Mouse (Mus musculus) small intestine, adult 2 months (tissue): ENCODE measurements around the gene Sfi1. TPM values are rescaled to one million over a fixed set of nuclear protein-coding genes. Genes with fewer than 3 reads are reported as not detected.
"Not testable (repeated sequence)": the region's sequence is repeated elsewhere in the genome, so short reads cannot be mapped to it uniquely, and the experiment has no call there.

ENCODE experiments used
- H3K27ac ChIP-seq: fragments of 200-500 bp; 2 replicates; pipeline ENCODE4 v1.5.1; 2012; ENCODE audit warnings: low read depth, low read length, control low read depth, inconsistent platforms; ENCODE audit not compliant: insufficient read depth
- H3K27me3 ChIP-seq: fragments of 200-500 bp; 2 replicates; pipeline ENCODE4 v1.6.1; 2012; ENCODE audit warnings: mild to moderate bottlenecking, moderate library complexity, low read length, inconsistent platforms; ENCODE audit not compliant: control insufficient read depth, insufficient read depth
- H3K36me3 ChIP-seq: fragments of 200-500 bp; 2 replicates; pipeline ENCODE4 v1.6.1; 2012; ENCODE audit warnings: mild to moderate bottlenecking, low read length, control low read depth, inconsistent platforms; ENCODE audit not compliant: control insufficient read depth, insufficient read depth
- H3K4me1 ChIP-seq: fragments of 200-500 bp; 2 replicates; pipeline ENCODE4 v1.6.1; 2012; ENCODE audit warnings: low read length, inconsistent platforms, mixed read lengths; ENCODE audit not compliant: control insufficient read depth, insufficient read depth, insufficient read length
- H3K4me3 ChIP-seq: fragments of 200-500 bp; 2 replicates; pipeline ENCODE4 v1.5.1; 2012; ENCODE audit warnings: low read depth, mild to moderate bottlenecking, control low read depth, inconsistent platforms, low read length, moderate library complexity
- WGBS: fragments of 180-500 bp; shearing (Covaris S2); methylation state at CpG from one replicate; pipeline ENCODE4 v1.1.7; 2018; 5-methylcytosine and 5-hydroxymethylcytosine counted together
- polyA plus RNA-seq: library from polyadenylated mRNA; depleted of rRNA; stranded (reverse); fragments of >200 nt; gene quantifications from 2 replicates; pipeline ENCODE4 v1.2.3, GENCODE M21; 2012

Gene Sfi1
- polyA plus RNA-seq, 1 experiment = 21.2 TPM

DNA sequence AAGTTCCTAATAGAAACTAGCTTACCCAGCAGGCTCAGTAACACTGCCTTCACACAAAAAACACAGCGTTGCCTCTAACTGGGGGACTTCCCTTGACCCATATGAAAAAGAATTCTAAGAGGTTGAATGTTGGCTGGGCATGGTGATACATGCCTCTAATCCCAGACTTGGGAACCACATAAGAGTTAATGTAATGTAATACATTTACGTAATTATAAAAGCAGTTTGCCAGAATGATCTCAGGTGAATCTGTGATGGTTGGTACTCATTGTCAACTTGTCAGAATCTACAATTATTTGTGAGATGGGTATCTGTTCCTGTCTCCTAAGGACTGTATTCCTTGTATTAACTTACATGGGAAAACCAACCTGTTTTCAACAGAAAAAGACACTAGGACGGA lies 36.3 kb downstream of the Sfi1 start:
- H3K36me3 ChIP-seq, H3K4me1 ChIP-seq, H3K4me3 ChIP-seq, H3K27ac ChIP-seq, H3K27me3 ChIP-seq: not testable (repeated sequence)
- 96% methylated on average over 3 of the region's 3 CpGs for WGBS

DNA sequence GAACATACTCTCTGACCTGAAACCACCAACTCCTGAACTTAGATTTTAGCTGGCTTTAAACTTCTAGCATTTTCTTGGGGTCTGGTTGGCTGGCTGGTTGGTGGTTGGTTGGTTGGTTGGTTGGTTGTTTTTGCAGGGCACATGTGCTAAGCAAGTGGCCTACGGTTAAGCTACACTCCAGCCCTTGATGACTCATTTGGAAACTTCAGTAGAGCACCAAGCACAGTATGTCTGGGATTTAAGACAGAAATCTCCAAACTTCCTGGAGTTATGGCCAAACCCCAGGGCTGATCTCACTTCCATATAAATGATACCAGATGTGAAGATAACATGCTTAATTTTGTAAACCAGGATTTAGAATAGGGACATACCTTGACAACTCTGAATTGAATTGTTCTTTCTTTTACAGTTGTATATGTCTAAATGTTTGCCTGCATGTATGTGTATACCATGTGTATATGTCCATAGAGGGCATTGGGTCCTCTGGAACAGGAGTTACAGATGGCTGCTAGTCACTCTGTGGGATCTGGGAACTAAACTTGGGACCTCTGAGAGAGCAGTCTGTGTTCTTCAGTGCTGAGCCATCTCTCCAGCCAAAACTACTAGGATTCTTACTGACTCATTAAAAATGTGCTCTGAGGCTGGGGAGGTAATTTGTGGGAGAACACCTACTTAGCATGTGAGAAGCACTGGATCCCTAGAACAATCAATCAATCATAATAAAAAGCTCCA lies 39.4 kb downstream of the Sfi1 start:
- H3K27ac ChIP-seq, H3K27me3 ChIP-seq, H3K4me1 ChIP-seq, H3K4me3 ChIP-seq, H3K36me3 ChIP-seq: not testable (repeated sequence)
- 59% methylated on average over 1 of the region's 1 CpGs for WGBS

DNA sequence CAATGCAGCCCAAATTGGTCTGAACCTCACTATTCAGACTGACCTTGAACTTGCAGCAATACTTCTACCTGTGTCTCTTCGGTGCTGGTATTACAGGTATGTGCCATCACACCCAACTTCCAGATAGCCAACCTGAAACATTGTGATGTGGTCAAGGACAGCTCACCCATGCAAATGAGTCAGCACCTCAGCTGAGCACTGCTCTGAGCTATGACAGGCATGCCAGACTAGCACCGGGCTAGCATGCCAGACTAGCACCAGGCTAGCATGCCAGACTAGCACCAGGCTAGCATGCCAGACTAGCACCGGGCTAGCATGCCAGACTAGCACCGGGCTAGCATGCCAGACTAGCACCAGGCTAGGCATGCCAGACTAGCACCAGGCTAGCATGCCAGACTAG lies 41.9 kb downstream of the Sfi1 start:
- H3K27me3 ChIP-seq, H3K36me3 ChIP-seq, H3K4me1 ChIP-seq, H3K4me3 ChIP-seq, H3K27ac ChIP-seq: not testable (repeated sequence)
- 91% methylated on average over 4 of the region's 4 CpGs for WGBS

DNA sequence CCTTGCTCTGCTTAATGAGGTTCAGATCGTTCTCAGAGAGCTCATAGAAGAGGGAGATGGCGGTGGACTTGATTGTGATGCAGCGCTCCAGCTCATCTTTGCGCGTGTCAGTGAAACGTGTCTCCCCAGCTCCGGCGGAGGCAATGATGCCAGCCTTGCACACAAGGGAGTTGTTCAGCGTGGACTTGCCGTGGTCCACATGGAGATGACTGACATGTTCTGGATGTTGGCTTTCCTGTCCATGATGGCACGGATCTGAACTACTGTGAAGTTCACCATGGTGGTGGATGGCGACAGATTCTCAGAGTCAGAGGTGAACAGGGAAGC lies 42.6 kb downstream of the Sfi1 start:
- not testable (repeated sequence) for H3K4me1 ChIP-seq, H3K27me3 ChIP-seq, H3K4me3 ChIP-seq, H3K36me3 ChIP-seq, H3K27ac ChIP-seq
- 98% methylated on average over 12 of the region's 12 CpGs for WGBS

DNA sequence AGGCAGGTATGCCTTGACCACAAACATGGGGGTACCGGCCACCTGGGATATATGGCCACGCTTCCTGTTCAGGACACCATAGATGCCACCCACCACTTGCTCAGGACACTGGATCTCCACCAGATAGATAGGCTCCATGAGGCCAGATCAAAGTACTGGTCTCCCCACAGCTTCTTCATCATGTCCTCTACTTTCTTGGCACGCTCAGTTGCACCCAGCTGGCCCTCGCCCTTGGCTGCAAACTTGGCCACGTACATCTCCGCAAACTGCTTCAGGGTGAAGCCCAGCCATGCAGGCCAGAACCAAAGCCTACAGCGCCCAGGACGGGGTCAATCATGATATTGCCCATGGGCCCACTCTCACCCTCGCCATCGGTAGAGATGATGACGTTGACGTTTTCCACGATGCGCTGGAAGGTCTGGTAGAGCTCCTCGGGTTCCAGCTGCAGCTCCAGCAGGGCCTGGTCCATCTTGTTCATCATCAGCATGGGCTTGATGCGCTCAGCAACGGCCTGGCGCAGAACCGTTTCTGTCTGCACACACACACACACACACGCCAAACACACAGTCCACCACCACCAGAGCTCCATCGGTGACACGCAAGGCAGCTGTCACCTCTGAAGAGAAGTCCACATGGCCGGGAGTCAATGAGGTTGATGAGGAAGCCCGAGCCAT lies 43.1 kb downstream of the Sfi1 start:
- not testable (repeated sequence) for H3K36me3 ChIP-seq, H3K4me3 ChIP-seq, H3K27me3 ChIP-seq, H3K27ac ChIP-seq, H3K4me1 ChIP-seq
- WGBS = 96% methylated on average over 24 of the region's 24 CpGs

DNA sequence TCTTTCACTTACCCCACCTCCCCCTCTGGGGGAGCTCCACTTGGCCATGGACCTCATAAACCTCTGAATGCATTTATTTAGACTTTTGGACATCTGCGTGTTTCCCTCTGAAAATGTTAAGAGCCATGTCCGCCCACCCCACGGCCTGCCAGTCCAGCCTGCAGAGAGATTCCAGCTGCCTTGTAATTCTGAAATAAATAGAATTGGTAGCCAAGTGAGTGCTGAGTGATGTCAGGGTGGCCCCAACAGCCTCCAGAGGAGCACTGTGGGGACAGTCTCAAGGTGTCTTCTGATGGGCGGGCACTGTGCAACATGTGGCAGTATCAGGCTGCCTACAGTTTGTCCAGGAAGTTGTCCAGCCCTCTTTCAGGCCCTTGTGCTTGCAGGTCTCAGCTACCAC lies 43.8 kb downstream of the Sfi1 start:
- not testable (repeated sequence) for H3K36me3 ChIP-seq, H3K27me3 ChIP-seq, H3K4me3 ChIP-seq, H3K4me1 ChIP-seq, H3K27ac ChIP-seq
- 90% methylated on average over 4 of the region's 4 CpGs for WGBS

DNA sequence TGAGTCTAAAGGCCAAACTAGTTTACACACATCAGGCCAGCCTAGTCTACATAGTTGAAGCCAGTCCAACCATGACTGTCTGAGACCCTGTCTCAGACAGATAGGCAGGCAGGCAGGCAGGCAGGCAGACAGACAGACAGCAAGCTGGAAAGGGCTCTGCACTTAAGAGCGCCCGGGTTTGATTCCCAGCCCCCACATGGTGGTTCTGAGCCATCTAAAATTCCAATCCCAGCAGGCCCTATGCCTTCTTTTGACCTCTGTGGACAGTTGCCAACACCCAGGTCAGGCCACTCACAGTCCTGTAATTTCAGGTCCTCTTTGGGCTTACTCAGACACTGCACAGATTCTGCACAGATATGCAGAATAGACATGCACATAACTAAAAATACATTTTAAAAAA lies 46.5 kb downstream of the Sfi1 start:
- not testable (repeated sequence) for H3K4me3 ChIP-seq
- WGBS = 94% methylated on average over 2 of the region's 2 CpGs

DNA sequence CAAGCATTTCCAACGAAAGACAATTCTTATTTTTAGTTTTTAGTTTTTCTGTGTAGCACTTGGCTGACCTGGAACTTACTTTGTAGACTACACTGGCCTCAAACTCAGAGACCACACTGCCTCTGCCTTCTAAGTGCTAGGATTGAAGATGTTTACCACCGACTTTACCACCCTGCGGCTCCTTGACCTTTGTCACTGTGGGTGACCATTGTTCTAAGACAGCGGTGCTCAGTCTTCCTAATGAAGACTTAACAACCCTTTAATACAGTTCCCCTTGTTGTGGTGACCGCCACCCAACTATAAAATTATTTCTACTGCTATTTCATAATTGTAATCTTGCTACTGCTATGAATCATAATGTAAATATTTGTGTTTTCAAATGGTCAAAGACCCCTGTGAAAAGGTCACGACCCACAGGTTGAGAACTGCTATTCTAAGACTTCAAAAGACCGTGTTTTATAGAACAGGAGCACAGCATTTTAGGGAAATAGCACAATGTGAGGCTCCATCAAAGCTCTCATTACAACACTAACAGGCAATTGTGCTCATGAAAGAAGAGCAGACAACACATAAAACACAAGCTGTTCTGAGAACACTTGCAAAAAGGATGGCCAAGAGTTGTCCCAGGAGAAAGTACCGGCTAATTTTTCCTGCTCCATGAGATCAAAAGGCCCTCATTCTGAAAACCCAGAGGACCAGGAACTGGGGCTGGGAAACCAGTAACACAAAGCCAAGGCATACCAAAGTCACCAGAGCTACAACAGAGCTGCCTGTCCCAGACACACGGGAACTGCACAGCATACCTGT lies 47.7 kb downstream of the Sfi1 start:
- H3K36me3 ChIP-seq, H3K27me3 ChIP-seq, H3K4me1 ChIP-seq, H3K27ac ChIP-seq, H3K4me3 ChIP-seq: not testable (repeated sequence)
- WGBS = 49% methylated on average over 9 of the region's 9 CpGs

More for the DNA sequence above, 46.5 kb downstream of the Sfi1 start:
- not testable (repeated sequence) for H3K27me3 ChIP-seq, H3K4me1 ChIP-seq, H3K36me3 ChIP-seq, H3K27ac ChIP-seq

DNA sequence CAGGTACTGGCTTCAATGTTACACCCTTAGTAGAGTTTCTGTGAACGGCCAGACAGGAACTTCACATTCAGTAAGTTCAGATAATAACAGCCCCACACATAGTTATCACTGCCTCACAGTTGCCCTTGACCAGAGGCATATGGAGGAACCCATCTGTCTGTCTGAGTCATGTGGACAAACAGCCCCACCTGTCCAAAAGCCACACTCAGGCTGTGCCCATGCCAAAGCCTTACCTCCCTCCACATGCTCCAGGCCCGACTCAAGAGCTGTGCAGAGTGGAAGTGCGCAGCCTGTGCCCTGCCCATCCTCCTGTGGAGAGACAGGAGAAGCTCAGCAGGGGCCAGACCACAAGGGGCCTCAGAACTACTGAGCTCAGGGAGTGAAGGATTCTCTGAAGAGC lies 49.3 kb downstream of the Sfi1 start:
- WGBS = 16% methylated on average over 3 of the region's 3 CpGs
- H3K27me3 ChIP-seq, H3K4me3 ChIP-seq, H3K4me1 ChIP-seq, H3K36me3 ChIP-seq: not testable (repeated sequence)
- peak overlapping the region; percentile 53; the same call in 1 of the 2 replicates for H3K27ac ChIP-seq

DNA sequence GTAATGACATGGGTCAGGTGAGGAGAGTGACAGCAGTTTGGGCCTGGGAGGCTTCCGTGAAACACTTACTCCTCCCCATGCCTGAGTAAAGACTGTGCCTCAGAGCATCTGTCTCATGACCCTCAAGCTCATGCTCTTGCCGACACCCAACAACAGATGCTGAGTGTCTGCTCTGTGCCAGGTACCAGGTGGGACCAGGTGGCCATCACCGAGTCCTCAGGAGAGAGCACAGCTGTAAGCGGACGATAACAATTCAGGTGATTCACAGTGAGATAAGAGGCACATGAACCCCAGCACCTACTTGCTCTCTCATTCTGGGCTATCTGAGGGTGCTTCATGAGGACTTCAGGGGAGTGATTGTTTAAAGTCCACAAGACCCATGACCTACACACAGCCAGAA lies 50.9 kb downstream of the Sfi1 start:
- not testable (repeated sequence) for H3K27me3 ChIP-seq, H3K4me1 ChIP-seq, H3K4me3 ChIP-seq, H3K36me3 ChIP-seq, H3K27ac ChIP-seq
- 49% methylated on average over 4 of the region's 5 CpGs for whole genome bisulfite sequencing

DNA sequence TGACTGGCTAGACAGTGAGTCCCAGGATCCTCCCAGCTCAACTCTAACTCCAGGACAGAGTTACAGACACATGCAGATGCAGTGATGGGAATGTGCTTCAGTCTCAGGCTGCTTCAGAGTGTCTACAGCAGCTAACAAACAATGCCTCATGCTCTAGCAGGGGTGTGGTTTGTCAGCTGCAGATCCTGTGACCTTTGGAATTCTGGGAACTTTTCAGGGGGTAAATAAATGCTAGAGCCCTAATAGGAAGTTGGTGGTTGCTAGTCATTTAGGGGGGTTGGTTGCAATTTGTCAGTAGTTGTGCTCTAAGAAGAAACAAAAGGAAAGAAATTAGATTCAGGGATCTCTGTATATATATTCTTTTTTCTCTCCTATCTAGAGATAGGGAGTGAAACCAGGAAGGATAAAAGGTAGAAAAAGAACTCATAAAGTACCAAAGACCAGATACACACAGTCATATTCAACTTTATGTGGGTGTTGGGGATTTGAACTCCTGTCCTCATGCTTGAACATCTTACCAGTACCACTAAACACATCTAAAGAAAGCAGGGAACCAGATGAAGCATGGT lies 52.2 kb downstream of the Sfi1 start:
- H3K27me3 ChIP-seq, H3K4me3 ChIP-seq, H3K4me1 ChIP-seq: not testable (repeated sequence)

More for the DNA sequence above, 52.2 kb downstream of the Sfi1 start:
- not testable (repeated sequence) for H3K27ac ChIP-seq, H3K36me3 ChIP-seq
